Mouse (Mus musculus) adrenal gland, adult 8-10 months (tissue): Measurements from ENCODE around the gene Pgap3. TPM values are rescaled to one million over a fixed set of nuclear protein-coding genes. Genes with fewer than 3 reads are reported as not detected.

ENCODE experiments used
- DNase-seq: peaks from one replicate; pipeline ENCODE4 v3.0.0; 2022
- total RNA-seq, 4 experiments: library from RNA; stranded (reverse); gene quantifications; 2 replicates each; pipeline ENCODE4 v1.2.4; 2022

The Pgap3 gene
- total RNA-seq, 4 experiments from 2014 or later = 5.7 to 10.5 (median 7.5) TPM

- no peak for DNase-seq
Measured at GRCm38 (mm10) chr11:98381651-98382050, 18.6 kb downstream of the Pgap3 start.

- DNase-seq = no peak
Measured at GRCm38 (mm10) chr11:98380106-98380505, 20.2 kb downstream of the Pgap3 start.

GRCm38 (mm10) chr11:98379379-98379778 is 20.9 kb downstream of the Pgap3 start:
- no peak for DNase-seq

- no peak for DNase-seq
Measured at GRCm38 (mm10) chr11:98377787-98378186, 22.5 kb downstream of the Pgap3 start.

- no peak for DNase-seq
Measured at GRCm38 (mm10) chr11:98376756-98377155, 23.5 kb downstream of the Pgap3 start.

GRCm38 (mm10) chr11:98374266-98374665 is 26.0 kb downstream of the Pgap3 start:
- DNase-seq = no peak

- DNase-seq = no peak
Measured at GRCm38 (mm10) chr11:98373244-98373643, 27.0 kb downstream of the Pgap3 start.

- no peak for DNase-seq
Measured at GRCm38 (mm10) chr11:98372406-98372805, 27.9 kb downstream of the Pgap3 start.

GRCm38 (mm10) chr11:98371556-98372240 is 28.6 kb downstream of the Pgap3 start:
- no peak for DNase-seq

GRCm38 (mm10) chr11:98370588-98370987 is 29.7 kb downstream of the Pgap3 start:
- no peak for DNase-seq

- no peak for DNase-seq
Measured at GRCm38 (mm10) chr11:98369337-98369736, 31.0 kb downstream of the Pgap3 start.

- DNase-seq = no peak
Measured at GRCm38 (mm10) chr11:98367863-98368186, 32.5 kb downstream of the Pgap3 start.

GRCm38 (mm10) chr11:98367171-98367862 is 33.0 kb downstream of the Pgap3 start:
- no peak for DNase-seq

- DNase-seq = no peak
Measured at GRCm38 (mm10) chr11:98366290-98366689, 34.0 kb downstream of the Pgap3 start.

- DNase-seq = no peak
Measured at GRCm38 (mm10) chr11:98364410-98364809, 35.9 kb downstream of the Pgap3 start.

GRCm38 (mm10) chr11:98363817-98364216 is 36.5 kb downstream of the Pgap3 start:
- DNase-seq = no peak

GRCm38 (mm10) chr11:98360866-98361521 is 39.3 kb downstream of the Pgap3 start:
- DNase-seq = no peak

GRCm38 (mm10) chr11:98358161-98359083 is 41.9 kb downstream of the Pgap3 start, which contains the start of gene Stard3:
Gene Stard3 (plus strand): TSS chr11:98358368.
- DNase-seq = peak; percentile 85

GRCm38 (mm10) chr11:98357396-98358160 is 42.7 kb downstream of the Pgap3 start:
- no peak for DNase-seq

- no peak for DNase-seq
Measured at GRCm38 (mm10) chr11:98356625-98357394, 43.5 kb downstream of the Pgap3 start.

- no peak for DNase-seq
Measured at GRCm38 (mm10) chr11:98355732-98356299, 44.5 kb downstream of the Pgap3 start.
